Mouse (Mus musculus): ENCODE measurements at regions not wholly inside any gene's neighbourhood (a gene's known extent, or its start where the extent isn't known, plus 50 kb on each side); places are given as distances from the start of the nearest gene placed in this dataset.

DNA sequence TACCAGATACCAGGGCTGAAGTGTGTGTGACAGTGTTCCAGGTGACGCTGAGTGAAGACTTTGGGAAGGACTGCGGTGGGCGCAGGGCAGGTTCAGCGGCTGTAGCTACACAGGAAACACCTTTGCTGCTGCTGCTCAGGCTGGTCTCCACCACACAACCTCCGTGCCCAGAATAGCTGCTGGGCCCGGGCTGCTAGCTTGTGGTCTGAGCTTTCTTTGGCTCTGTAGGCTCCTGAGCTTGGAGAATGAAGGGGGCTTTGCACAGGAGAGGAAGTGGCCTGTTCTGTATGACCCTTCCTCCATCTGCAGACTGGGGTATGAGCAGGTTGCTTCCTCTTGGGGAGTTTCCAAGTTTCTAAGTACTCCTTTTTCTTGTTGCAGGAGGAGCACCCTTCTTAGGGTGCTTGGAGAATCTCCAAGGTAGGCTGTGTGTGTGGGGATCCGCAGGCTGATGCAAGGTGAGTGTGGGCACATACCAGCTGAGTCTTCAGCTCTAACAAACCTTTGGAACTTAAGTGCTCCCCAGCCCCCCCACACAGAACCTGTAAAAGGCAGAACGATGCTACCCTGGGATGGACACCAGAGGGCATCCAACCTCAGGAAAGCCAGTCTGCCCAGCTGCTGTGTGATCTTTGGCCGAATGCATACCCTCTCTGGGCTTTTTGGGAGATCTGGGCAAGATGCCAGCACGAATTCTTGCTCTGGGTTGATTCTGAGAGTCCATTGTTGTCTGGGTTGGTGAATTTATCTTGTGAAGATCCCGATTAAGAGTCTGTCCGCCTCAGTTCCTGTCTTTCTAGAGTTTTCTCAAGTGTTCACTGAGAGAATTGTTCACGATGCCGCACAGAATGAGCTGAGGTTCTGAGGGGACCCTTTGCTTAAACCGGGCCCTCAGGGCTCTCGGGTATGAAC is 136.6 kb downstream of the Mn1 start:
- DNase-seq: no peak

DNA sequence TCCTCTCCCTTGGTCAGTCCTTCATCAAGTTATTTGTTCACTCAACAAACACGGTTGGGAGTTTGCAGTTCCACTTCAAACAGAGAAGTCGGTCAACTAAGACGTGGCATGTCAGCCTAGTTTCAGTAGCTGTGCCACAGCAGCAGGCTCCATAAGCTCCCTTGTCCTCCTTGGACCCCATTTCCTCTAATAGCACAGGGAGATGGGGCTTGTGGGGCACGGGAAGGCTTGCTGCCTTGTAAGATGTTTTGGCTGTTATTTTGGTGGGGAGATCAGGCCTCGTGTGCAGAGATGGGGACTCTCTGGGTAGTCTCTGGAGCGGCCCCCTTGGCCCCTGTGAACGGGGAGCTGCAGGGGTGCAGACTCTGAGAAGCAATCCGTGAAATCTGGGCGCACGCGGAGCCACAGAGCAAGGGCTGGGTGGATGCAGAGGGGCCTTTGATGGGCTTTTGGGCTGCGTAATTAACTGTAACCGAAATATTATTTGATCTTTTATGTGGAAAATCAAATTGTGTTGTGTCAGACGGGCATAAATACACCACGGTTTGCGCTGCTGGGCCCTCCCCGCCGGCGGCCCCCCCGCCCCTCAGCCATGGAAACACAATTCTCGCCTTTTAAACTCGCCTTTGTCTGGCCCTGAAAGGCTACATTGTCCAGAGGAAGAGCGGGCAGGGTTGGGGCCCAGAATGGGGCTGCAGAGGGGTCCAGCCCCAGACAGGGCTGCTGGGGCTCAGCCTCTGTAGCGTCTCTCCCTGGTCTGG is 137.6 kb downstream of the Mn1 start:
- no peak for DNase-seq

- no peak for DNase-seq
Observed at GRCm38 (mm10) chr5:111555312-111555957, 138.3 kb downstream of the Mn1 start.

DNA sequence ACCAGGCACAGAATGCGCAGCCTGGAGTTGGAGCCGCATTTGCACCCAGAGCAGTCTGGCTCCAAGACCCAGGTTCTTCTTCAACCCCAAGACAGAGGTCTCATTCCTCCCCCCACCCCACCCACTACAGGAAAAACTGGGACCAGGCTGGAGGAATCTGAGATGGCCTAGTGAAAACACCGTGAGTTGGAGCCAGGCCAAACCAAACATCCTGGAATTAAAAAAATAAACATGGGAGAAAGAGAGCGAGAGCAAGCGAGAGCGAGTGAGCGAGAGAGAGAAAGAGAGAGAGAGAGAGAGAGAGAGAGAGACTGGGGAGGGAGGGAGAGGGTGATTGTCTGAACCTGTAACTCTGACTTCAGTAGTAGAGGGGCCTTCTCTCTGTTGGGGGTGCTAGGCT is 138.8 kb downstream of the Mn1 start:
- DNase-seq: peak in 1 of 2 experiments; percentile 45

GRCm38 (mm10) chr5:111560432-111560831 is 143.3 kb downstream of the Mn1 start:
- no peak for DNase-seq

- no peak for DNase-seq
Observed at GRCm38 (mm10) chr5:111561301-111561700, 144.1 kb downstream of the Mn1 start.

- DNase-seq: peak; percentile 22 to 46
Observed at GRCm38 (mm10) chr5:111570826-111571225, 153.7 kb downstream of the Mn1 start.

- DNase-seq: no peak
Observed at GRCm38 (mm10) chr5:111573265-111573873, 156.2 kb downstream of the Mn1 start.

DNA sequence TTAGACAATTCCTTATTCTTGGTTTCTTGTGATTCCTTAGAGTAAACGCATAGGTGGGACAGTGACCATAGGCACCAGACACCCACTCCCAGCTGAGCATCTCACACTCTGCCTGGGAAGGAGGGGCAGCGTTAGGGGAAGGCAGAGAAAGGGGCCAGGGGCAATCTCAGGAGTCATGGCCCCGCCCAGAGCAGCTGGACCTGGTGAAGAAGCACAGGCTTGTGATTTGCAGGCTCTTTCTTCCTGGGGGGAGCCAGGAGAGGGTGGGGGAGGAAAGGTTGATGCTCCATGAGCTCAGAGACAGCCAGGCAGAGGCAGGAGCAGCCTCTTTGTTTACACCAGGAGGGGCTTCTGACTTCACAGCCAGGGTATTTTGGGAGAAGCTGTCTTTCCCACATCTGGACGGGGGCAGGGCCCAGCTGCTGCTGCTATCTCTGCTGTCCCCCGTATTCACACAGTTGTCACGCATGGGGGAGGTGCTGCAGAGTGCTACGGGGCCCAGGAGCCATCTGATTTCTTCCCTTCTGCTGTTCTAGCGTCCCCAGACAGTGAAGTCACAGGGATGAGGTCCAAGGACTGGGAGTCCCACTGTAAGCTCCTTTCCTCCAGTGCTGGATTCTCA is 157.2 kb downstream of the Mn1 start:
- no peak for DNase-seq

DNA sequence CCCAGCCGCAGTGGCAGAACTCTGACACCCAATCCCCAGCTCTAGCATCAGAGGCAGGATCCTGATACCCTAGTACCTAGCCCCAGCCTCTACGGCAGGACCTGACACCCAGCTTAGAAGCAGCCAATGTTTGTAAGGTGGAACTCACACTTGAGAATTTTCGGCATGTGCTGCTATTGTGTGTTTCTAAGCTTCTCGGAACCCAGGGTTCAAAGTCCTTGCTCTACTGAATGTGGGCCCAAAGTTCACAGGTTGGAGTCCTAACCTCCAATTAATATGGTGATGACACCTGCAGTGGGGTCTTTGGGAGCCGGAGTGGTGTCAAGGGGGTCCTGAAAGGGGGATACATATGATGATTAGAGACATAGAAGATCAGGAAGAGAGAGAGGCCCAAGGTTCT is 158.2 kb downstream of the Mn1 start:
- no peak for DNase-seq

DNA sequence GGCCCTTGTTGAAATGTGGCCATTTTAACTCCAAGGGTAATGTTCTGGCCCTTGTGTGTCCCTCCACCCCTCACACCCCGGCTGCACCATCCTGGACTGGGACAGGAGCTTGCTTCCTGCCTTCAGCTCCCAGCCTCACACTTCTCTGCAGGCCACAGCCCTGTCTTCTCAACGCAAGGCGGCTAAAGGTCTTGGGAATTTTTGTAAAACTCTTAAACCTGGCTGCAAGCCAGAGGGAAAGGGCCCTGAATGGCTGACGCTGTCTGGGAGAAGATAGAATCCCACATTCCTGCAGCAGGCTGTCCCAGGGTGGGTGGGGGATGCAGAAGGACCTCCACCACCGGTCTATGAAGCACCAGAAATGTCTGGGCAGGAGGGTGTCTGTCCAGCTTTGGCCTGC is 156.3 kb upstream of the Gm26897 start:
- DNase-seq: no peak

GRCm38 (mm10) chr5:111578088-111578487 is 155.6 kb upstream of the Gm26897 start:
- DNase-seq: no peak

DNA sequence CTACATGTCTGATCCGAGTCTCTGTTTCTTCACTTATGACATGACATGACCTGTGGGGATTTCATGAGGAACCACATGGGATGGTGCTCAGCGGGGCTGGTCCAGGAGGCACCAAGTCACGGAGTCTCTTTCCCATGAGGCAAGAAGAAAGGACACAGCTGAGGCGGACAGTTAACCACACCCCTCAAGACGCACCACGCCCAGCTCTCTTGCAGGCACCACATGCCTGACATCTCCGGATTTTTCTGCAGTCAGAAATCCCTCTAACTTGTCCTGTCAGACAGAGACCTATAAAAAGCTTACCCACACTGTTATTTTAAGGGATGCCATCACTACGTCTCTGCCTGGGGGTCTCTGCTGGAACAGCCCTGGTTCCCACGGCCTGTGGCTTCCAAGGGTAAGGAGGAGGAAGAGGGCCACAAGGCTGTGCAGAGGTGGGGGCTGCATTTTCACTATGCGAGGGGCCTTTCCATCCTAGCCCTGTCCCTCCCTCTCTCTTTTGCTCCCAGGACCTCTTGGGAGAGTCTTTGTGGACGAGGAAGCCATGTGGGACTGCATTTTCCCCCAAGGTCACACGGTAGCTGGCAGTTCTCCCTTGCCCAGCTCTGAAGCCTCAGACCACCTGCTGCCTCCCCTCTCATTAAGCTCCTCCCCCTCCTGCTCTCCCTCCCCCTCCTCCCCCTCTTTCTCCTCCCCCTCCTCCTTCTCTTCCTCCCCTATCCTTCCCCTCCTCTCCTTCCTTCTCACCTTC is 154.6 kb upstream of the Gm26897 start:
- DNase-seq: no peak

DNA sequence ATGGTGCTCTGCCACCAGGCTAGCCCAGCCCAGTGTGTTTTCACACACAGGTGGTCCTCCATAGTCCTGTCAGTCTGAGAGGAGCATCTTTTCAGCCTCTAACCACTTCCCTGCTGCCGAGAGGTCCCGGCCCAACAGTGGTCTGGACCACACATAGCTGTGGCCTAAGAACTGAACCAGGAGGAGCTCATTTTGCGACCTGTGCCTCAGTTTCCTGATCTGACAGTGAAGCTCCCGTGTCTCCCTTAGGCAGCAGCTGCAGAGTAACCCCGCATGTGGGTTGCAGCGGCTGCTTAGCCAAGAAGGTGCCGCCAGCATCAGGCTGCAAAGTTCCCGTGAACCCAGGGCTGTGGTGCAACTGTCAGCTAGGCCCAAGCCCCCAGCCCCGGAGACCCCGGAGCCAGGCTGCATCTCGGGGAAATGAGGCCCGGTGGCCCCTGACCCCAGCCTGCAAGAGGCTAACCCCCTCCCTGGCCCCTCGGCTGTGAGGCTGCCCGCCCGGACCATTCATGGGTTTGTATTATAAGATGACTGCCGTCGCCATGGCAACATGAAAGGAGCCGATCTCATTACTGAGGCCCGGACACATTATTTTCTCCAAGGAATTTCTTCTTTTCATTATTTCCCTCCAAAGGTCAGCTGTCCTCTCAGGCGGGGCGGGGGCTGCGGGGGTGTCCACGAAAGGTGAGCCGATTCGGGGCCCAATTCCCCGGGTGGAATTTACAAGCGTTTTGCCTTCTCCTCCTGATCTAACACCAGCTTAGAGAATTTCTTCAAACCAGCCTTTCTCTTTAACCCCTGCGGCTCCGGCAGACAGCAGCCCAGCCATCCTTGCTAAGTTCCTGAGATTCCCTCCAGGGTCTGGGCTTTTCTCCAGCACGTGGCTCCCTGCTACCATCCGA is 152.6 kb upstream of the Gm26897 start:
- DNase-seq: no peak

DNA sequence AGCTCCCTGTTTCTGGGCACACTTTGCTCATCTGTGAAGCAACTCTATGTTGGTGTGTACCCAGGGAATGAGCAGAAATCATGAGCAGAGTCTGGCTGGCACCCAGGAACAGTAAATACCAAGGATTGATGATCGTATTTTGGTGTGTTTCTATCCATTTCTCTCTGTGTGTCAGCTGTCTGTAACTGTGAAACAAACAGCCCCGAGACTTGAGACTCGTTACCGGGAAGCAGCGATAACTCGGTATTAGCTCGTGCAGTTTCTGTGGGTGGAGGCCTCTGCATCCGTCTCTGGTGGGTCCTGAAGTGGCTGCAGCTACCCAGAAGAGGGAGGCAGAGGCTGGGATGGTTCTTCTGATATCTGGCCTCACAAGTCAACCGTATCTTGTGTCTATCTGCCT is 151.7 kb upstream of the Gm26897 start:
- no peak for DNase-seq

GRCm38 (mm10) chr5:111590619-111591081 is 143.1 kb upstream of the Gm26897 start:
- DNase-seq: no peak

DNA sequence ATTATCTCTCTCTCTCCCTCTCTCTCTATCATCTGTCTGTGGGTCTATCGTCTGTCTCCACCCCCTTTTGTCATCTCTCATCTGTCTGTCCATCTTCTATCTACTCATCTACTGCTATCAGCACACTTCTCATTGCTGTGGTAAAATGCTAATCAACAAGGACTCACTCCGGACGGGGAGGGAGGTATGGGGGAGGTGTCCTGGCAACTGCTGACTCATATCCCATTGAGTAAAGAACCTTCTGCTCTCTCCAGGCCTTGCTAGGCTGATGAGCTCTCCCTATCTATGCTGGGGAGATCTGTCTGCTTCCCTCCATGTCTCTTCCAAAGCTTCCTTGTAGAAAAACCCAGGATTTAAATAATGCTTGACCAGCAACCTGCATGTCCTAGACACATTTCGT is 140.9 kb upstream of the Gm26897 start:
- no peak for DNase-seq

- DNase-seq: no peak
Observed at GRCm38 (mm10) chr5:111594111-111594510, 139.6 kb upstream of the Gm26897 start.

GRCm38 (mm10) chr5:111595438-111595837 is 138.3 kb upstream of the Gm26897 start:
- DNase-seq: no peak

DNA sequence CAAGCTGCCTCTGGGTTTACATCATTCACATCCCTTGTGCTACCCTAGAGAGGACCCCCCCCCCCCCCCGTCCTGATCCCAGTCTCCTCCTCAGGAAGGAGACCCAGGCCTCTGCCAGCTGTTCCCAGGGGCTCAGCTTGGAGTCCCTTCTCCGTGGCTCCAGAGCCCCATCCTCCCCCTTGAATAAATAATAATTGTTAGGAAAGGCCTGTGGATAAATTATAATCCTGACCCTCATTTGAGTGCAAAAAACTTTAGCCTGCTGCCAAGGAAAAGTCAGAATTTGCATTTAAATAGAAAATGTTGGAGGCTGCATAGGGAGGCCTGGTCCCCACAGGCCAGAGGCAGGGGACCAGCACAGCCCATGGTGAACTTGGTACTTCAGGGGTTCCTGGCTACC is 136.0 kb upstream of the Gm26897 start:
- DNase-seq: no peak

All from kidney, postnatal 25 days (tissue).